Mouse (Mus musculus) heart, postnatal 25 days (tissue): ENCODE measurements around the gene Tmem230. TPM values are rescaled to one million over a fixed set of nuclear protein-coding genes. Genes with fewer than 3 reads are reported as not detected.

Source experiments
- total RNA-seq, 2 experiments: library from RNA; stranded (reverse); gene quantifications; 2 replicates each; pipeline ENCODE4 v1.2.3; 2021

Gene Tmem230
- total RNA-seq, 2 experiments from 2014 or later: 22.6 to 23.9 TPM

Other genes starting within 250 kb of the Tmem230 start
- gene Rassf2, start 217.5 kb downstream of the Tmem230 start, total RNA-seq: 10 to 100 TPM in 1 of 2 experiments, 1 to 10 TPM in 1; 8.2 to 10.4 TPM
- gene Slc23a2, start 102.7 kb downstream of the Tmem230 start, total RNA-seq: 10 to 100 TPM; 13.5 to 14.5 TPM
- 10 to 100 TPM; 37.5 to 40.9 TPM for gene Pcna, start 5.5 kb upstream of the Tmem230 start, total RNA-seq
- gene Cds2, start 15.3 kb upstream of the Tmem230 start, total RNA-seq: 10 to 100 TPM; 78.3 to 96.3 TPM
- under 1 TPM; 0.08 to 0.11 TPM for gene Prokr2, start 137.6 kb upstream of the Tmem230 start, total RNA-seq